Mouse (Mus musculus) CH12F3 (cell line): ENCODE results near the gene Rbm5.

Experiments used
- in situ Hi-C: fragments of 300-500 bp; cut with MboI; formaldehyde crosslinking; loops from 2 replicates; pipeline ENCODE4 v1.14.3; 2020; ENCODE audit warnings: low sequenced_read_pairs

Rbm5 gene

DNA sequence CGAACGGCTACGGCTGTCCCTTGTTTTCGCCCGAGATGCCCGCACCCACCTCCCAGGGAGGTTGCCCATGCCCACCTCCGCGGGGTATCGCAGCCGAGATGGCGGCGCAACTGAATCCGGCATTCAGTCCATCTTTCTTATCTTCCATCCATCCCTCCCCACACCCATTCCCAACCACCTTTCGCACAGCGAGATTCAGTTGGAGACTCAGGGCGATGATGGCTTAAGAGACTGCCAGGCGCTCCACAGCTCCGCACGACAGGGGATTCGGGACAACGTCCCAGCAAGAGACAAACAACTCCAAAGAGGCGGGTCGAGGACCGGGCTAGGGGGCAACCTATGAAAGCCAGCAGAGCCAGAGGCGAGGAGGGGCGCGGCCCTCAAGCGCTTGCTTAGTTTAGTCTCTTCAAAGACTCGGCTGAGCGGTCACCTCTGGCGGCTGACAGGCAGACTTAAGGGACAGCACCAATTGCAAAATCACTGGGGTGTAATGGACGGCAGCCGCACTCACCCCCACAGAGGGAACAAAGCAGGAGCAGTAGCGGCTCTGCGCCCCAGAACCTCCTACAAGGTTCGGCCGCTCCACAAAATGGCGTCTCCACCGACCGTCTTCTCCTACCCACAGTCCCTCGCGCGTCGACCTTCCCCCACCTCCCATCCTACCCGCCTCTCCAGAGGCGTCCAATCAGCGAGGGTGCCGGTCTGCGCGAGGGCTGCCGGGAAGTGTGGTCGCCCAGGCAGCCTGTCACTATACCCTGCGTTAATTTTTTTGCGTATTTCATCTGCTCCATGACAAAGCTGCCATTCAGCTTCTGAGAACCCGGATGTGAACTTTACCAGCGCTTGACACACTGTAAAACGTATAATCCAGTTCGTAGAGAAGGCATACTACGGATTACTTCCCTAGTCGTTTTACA lies at the start of gene Rbm5:
Gene Rbm5, minus strand, starts transcription at position 623 of the 917 bp plus-strand sequence.
- in situ Hi-C loops = no loop called here

DNA sequence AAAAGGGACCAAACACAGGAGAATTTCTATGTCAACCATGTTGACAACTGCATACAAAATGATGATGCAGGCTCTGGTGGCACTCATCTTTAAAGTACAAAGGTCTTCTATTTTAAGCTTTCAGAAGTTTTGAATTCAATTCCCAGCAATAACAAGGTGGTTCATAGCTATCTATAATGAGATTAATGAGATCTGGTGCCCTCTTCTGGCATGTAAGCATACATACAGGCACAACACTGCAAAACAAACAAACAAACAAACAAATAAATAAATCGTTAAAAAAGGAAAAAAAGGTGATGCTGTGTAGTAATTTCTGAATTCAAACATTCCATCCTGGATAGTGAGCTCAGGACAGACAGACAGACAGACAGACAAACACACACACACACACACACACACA lies 41.3 kb upstream of the Rbm5 start:
- in situ Hi-C loops = no loop called here

DNA sequence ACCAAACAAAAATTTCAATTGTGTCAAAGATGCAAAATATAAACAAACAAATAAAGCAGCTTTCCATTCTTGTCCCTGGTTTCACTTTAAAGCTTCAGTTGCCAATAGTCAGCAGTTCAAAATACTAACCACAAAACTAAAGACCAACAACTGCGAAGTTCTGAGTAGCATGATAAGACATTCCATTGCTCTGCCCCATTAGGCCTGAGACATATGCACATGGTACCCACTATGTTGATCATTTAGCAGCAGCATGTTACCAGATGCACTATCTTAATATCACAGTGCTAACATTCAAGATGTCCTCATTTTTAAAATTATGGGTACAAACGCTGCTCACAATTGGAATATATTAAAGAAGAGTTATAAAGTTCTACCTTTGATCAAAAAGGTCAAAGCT lies 40.2 kb upstream of the Rbm5 start:
- in situ Hi-C loops = no loop called here

DNA sequence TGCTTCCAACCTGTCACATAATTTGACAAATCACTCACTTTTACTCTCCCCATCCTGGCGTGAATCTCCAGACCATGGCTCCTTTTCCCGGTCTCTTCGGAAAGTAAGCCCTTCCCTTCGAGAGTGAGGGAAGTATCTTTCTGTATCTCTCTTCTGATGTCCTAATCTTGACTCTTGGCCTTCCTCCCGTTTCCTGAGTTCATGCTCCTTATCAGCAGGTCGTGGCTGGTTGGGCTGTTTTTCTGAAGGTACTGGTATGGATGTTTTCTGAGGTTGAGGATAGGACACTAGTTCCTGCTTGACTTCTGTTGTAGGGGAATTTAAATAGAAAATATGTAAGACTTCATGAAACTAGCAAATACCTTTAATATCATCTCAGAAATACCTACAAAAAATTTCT lies 20.9 kb upstream of the Rbm5 start:
- in situ Hi-C loops = no loop called here

DNA sequence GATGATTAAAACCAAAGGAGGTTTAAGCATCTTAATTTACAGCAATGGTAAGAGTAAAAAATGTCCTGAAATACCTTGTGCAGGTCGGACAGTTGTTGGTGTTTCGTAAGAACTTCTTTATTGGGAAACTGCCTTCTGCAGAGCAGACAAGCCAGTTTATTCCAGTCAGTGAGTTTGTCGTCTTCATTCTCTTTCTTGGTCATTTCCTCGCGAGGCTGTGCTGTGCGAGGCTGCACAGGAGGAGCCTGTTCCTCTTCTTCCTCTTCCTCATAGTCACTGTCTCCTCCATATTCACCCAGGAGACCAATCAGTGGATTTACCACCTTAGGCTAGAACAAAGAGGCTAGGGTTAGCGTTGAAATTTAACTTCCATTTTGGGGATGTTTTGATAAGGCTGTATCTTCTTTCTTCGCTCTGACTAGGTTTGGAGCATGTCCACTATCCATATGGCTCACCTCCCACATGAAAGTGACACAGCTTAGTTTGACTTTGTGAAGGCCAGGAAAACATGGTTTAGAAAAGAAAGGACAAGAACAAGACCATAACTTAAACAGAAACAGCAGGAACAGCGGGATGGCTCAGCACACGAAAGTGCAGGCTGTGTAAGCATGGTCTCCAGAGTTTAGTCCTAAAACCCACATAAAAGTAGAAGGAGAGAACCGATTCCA lies 11.9 kb upstream of the Rbm5 start:
- in situ Hi-C loops = no loop called here

DNA sequence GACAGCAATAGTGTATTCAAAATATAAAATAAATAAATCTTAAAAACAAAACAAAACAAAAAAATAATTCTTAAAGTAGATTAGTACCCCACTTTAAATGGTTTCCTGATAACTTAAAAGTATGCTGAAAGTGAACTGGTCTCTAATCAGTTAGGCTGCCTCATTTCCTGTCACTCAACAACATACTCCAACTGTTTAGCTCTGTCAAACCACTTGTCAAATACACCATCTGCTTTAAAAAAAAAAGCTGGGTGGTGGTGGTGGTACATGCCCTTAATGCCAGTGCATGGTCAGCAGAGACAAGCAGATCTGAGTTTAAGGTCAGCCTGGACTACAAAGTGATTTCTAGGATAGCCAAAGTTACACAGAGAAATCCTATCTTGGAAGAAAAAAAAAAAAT lies 6.0 kb upstream of the Rbm5 start:
- in situ Hi-C loops = no loop called here

DNA sequence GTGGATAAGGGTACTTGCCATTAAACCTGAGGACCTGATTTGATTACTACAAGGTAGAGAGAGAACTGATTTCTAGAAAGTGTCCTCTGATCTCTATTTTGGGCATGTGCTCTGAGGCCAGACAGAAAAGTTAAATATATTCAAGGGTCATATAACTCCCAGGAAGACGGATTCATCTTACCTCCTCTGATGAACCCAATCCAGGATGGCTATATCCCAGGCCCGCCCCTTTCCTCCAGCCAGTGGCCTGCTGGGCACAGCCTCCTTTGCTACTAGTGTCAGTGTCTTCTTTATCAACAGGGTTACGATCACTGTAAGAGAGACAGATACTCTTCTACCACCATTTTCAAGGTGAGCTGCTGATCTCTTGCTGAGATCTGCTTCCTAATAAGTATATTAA lies 3.6 kb upstream of the Rbm5 start:
- in situ Hi-C loops = no loop called here

DNA sequence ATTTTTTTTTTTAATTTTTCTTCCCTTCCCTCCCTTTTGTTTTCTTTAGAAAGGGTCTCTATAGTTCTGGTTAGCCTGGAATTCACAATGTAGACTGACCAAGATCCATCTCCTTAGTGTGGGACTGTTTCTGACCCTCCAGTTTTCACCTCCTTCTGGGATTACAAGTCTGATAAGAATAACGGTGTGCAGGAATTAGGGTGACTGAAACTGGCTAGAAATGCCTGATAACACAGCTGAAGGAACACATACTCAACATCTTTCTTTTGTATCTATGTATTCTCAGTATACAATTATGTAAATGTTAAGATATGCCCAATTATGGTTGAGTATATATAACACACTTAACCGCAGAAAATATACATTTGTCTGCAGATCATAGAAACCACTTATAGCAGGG lies 986 bp upstream of the Rbm5 start:
- in situ Hi-C loops = no loop called here

DNA sequence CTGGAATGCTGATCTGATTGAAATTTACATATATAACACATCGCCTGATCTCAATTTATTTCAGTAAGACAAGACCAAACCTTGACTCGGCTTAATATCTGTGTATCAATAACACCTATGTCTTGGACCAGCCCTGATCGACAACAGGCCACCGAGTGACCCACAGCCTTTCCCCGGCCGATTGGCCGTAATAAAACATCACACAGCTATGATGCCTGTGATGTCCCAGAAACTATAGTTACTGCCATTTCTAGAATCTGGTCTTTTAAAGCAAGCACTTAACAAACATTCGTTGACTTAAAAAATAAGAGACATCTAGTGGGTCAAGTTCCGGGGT lies 791 bp downstream of the Rbm5 start:
- in situ Hi-C loops = no loop called here

DNA sequence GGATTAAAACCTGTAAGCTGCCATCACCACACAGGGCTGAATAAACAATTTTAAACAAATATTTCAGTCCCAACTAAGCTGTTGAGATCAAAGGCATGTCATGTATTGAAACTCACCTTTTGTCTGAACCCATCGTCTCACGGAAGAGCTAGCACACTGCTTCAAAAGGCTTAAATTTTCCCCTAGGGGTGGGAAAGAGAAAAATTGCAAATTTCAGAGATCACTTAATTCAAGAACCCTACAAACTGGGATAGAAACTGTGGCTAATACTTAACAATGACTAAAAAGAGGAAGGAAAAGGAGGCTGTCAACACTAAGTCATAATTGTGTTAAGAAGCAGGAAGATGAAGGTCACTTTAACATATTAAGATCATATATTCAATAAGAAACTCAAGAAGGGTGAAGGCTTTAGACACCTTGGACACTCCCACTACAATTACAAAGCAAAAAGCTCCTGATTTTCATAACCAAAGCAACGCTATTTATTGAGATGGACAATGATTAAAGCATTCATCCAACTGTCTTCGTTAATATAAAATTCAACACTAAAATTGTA lies 1.3 kb downstream of the Rbm5 start:
- in situ Hi-C loops = no loop called here

DNA sequence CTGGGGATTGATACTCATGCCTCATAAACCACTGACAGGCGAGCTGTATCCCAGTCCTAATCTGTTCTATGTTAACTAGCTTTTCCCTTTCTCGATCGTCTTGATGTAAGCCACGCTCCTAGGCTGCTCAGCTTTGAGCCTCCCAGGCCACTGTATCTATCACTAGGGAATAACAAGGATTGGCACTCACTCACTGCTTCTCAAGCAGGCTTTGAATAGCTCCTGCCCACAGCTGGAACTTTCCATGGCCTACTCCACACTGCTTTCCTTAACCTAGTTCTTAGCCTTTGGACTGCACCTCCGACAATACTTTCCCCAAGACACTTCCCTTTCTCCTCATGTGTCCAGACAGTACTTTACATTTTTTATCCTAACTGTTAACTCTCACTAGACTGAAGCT lies 1.9 kb downstream of the Rbm5 start:
- in situ Hi-C loops = no loop called here

DNA sequence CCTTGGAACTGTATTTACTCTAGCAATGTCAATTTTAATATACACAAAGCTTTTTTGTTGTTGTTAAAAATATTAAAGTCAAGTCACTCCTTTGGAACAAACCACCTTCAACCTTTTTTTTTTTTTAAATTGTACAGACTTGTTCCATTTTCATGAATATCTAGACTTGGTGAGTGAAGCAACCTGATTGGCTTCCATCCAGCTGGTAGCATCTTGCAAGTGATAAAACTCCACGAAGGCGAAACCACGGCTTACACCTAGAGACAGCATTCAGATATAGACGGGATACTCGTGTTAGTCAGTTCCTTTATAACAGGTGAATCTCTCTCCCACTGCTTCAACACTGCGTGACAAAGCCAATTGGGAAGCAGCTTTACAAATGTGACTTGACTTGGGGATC lies 11.2 kb downstream of the Rbm5 start:
- in situ Hi-C loops = no loop called here

DNA sequence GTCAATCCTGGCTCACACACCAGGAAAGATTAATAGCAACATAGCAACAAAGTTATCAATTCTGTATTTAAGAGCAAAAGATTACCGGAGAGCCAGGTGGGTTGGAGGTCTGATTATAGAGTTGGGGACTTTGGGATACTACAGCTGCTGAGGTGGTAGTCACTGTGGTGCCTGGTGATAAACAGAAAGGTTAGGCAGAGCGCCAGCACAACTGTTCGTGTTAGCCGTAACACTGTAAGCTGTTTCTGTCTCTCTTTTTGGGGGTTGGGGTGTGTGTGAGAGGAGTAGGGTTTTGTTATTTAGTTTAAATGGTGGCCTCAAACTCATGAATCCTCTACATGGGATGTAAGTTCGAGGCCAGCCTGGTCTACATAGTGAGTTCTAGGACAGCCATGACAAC lies 20.4 kb downstream of the Rbm5 start:
- in situ Hi-C loops = no loop called here

DNA sequence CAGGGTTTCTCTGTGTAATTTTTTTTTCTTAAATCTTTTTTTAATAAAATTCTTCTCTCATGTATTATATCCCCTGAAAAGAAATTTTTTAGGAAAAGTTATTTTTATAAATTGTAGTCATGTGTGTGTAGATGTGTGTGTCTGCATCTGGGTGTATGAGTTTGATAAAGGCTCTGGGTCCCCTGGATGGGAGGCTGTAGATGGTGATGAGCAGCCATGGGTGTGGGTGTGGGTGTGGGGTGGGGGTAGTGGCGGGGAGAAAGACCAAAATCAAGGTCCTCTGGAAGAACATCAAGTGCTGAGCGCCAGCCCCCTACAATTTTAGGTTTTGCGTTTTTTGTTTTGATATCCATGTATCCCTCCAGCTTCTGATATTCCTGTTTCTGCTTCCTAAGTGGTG lies 22.7 kb downstream of the Rbm5 start:
- in situ Hi-C loops = no loop called here

DNA sequence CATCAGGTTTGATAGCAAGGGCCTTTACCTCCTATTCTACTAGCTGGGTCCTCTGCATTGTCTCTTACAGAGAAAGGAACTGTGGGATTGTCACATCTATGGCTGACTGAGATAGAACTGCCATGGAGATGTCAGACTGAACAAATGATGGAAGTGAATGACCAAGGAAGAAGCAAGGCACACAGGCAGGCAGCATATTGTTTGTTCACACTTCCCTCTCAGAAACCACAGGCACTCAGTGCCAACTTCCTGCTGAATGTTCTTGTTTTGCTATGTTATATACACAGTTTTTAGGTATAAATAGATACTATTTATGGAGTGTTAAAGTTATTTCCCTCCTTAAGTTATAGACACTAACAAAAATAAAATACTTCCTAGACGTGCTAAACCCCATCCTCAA lies 23.5 kb downstream of the Rbm5 start:
- in situ Hi-C loops = no loop called here

DNA sequence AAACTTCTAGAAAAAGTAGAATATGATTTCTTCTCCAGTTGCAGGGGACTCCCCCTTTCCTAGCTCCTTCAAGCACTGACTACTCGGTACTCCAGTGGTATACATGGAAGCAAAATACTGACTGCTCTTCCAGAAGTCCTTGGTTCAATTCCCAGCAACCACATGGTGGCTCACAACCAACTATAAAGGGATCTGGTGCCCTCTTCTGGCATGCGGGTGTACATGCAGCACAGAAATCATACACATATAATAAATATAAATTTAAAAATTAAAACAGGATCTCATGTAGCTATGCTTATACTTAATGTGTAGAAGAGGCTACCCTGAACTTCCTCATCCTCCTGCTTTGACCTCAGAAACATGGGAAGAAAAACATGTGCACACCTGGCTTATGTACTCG lies 24.1 kb downstream of the Rbm5 start:
- in situ Hi-C loops = no loop called here

DNA sequence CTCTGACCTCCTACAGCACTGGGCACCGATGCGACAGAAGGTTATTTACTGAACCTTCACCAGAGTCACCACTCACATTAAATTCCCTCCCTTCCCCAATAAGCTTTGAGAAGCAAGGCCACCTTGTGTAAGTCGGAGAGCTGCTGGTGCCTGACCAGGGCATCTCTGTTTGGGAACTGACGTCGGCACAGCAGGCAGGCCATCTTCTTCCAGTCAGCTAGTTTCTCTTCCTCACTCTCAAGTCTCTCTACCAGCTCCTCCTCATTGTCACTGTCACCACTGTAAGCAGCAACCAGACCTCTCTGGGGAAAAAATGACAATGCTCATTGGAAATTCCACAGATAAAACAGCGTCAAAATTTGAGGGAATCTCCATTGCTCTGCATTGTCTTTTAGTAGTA lies 26.7 kb downstream of the Rbm5 start:
- in situ Hi-C loops = no loop called here

DNA sequence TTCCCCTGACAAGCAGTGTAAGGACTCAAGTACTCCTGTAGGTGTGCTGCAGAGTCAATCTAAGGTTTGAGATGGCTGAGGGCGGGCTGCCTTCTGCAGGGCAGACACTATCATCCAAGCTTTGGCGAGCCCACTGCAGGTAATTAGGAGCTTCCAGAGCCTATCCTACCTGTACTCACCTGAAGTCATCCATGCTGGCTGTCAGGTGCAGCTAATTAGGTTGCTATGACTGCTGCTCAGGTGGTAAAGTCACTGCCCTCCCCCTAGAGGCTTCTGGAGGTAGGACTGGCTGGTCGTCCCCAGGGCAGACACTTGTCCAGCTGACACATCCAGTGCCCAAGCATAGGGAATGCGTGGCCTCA lies 32.0 kb downstream of the Rbm5 start:
- in situ Hi-C loops = no loop called here

DNA sequence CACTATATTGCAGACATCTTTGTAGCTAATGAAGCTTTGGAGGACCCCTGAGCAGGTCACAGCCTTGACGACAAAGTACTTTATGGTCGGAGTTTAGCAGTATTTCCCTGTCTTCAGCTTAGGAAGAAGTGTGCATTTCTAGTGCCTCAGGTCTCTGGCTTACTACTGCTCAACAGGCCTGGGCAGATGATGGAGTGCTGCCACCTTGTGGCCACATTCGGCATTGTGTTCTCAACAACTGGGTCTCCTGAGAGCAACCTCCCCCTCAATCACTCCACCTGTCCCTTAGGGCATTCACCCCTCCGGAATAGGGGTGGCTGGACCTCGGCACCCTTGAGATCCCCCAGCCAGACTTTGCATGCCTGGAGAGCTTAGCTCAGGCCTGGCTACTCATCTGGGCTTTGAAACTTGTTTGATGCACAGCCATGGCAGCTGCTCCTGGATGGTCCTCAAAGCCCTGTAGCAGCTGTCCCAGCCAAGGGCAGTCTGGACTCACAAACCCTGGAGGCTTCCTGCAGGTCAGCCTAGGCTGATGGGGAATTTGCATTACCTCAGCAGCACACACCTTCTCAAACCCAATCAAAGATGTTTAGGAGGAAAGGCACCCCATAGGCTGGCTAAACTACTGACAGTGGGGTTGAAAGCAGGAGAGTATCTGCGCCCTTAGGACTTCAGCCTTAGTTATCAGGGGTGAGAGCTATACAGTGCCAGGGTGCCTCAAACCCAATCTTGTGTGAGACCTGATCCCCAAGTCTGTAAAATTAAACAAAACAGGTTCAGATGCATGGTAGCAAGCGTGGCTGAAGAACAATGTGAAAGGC lies 32.6 kb downstream of the Rbm5 start:
- in situ Hi-C loops = no loop called here

DNA sequence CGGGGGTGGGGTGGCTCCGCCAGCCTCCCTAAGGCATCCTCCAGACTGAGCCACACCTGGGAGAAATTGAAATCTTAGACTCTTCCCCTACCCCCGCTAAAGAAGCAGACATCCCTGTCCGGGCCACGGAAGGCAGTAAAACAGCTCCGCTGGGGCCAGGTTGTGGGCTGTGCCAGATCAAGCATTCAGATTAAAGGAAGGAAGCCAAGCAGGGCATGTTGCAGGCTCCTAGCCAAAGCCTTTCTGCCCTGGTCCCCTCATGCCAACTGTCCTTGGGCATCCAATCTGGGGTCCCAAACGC lies 34.7 kb downstream of the Rbm5 start:
- in situ Hi-C loops = no loop called here

DNA sequence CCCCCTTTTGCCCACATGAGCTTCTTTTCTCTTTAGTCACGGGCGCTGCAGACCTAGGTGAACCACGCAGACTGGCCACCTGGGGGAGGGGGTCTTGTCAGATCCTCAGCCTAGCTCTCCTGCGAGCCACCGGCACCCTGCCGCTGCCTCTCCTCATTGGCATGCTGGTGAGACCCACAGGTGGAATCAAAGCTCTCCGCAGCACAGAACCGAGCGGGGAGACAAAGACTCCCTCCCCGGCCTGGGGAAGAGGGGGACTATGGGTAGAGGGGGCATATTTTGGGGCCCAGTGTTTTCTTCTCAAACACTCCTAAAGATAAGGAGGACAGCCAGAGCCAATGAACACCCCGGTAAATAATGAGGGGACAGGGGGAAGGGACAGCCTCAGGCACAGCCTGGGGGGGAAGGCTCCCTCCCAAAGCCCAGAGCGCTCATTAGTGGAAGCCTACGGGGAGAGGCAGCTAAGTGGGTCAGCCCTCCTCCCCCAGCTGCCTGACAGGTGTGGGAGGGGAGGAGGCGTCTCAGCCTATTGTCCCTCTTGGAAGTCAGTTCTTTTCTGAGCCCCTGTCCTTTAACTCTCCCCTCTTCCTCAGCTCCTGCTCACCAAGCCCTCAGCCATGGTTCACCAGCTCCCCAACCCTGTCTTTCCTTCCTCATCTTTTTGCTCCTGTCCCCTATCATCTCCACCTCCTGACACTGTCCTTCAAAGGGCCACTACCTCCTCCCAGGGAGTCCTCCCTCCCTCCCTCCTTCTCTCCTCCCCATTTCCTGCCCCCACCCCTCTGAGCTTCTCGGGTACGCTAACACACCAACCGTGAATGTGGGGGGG lies 35.2 kb downstream of the Rbm5 start:
- in situ Hi-C loops = no loop called here
